Mouse (Mus musculus) neutrophil, adult 5-6 weeks (primary cell): ENCODE measurements around the gene Olfr600. TPM values are rescaled to one million over a fixed set of nuclear protein-coding genes. Genes with fewer than 3 reads are reported as not detected.
"Not testable (repeated sequence)": the region's sequence is repeated elsewhere in the genome, so short reads cannot be mapped to it uniquely, and the experiment has no call there.

ENCODE experiments used
- ATAC-seq: fragments of 151-379, 151-347 bp; 2 replicates; pipeline ENCODE4 v1.8.0; 2017; ENCODE audit warnings: mild to moderate bottlenecking, moderate TSS enrichment; ENCODE audit not compliant: insufficient number of reproducible peaks, poor library complexity, low FRiP score, severe bottlenecking; ENCODE audit errors: extremely low read depth
- total RNA-seq: library from RNA; stranded (forward); fragments of 200-1000 nt; gene quantifications from 2 replicates; pipeline ENCODE4 v1.2.3, GENCODE M21; 2017

Olfr600 gene
- 0.23 TPM in 1 of 2 replicates, not detected in the other for total RNA-seq

GRCm38 (mm10) chr7:103349569-103349968 lies at the start of gene Olfr600:
Olfr600 (minus strand) TSS chr7:103349669.
- ATAC-seq, result no peak

GRCm38 (mm10) chr7:103398981-103399380 lies 49.5 kb upstream of the Olfr600 start:
- ATAC-seq, result no peak

- ATAC-seq, result no peak
Measured at GRCm38 (mm10) chr7:103397758-103398157, 48.3 kb upstream of the Olfr600 start.

- no peak for ATAC-seq
Measured at GRCm38 (mm10) chr7:103386077-103386476, 36.6 kb upstream of the Olfr600 start, which contains the start of gene Olfr603. Olfr603 (minus strand) TSS chr7:103386177.

- no peak for ATAC-seq
Measured at GRCm38 (mm10) chr7:103362555-103362954, 13.1 kb upstream of the Olfr600 start, which contains the start of gene Olfr601. Olfr601 (minus strand) TSS chr7:103362655.

- no peak for ATAC-seq
Measured at GRCm38 (mm10) chr7:103335617-103336016, 13.9 kb downstream of the Olfr600 start, which contains the start of gene Olfr599. Olfr599 (plus strand) TSS chr7:103335917.

GRCm38 (mm10) chr7:103323268-103323667 lies 26.2 kb downstream of the Olfr600 start, which contains the start of gene Olfr598:
Olfr598 (plus strand) TSS chr7:103323568.
- ATAC-seq, result no peak

GRCm38 (mm10) chr7:103316015-103316414 lies 33.5 kb downstream of the Olfr600 start, which contains the start of gene Olfr597:
Olfr597 (plus strand) TSS chr7:103316315.
- not testable (repeated sequence) for ATAC-seq

- not testable (repeated sequence) for ATAC-seq
Measured at GRCm38 (mm10) chr7:103305348-103305747, 44.1 kb downstream of the Olfr600 start, which contains the start of gene Olfr596. Olfr596 (plus strand) TSS chr7:103305648.

Other genes with a start within 250 kb of the Olfr600 start
- gene Olfr586, start 224.0 kb downstream of the Olfr600 start, total RNA-seq, result not detected in 2 replicates
- gene Olfr588-ps1, start 208.8 kb downstream of the Olfr600 start, total RNA-seq, result not detected in 2 replicates
- not detected in 2 replicates for gene Olfr589, start 193.3 kb downstream of the Olfr600 start, total RNA-seq
- gene Olfr591, start 171.3 kb downstream of the Olfr600 start, total RNA-seq, result not detected in 2 replicates
- not detected in 2 replicates for gene Olfr592, start 164.9 kb downstream of the Olfr600 start, total RNA-seq
- gene Olfr593, start 137.8 kb downstream of the Olfr600 start, total RNA-seq, result not detected in 2 replicates
- not detected in 2 replicates for gene Olfr594, start 132.7 kb downstream of the Olfr600 start, total RNA-seq
- gene Usp17ld, start 97.2 kb downstream of the Olfr600 start, total RNA-seq, result not detected in 2 replicates
- gene Olfr596, start 44.0 kb downstream of the Olfr600 start, total RNA-seq, result not detected in 2 replicates
- gene Olfr597, start 33.4 kb downstream of the Olfr600 start, total RNA-seq, result not detected in 2 replicates
- gene Olfr598, start 26.1 kb downstream of the Olfr600 start, total RNA-seq, result not detected in 2 replicates
- gene Olfr599, start 13.8 kb downstream of the Olfr600 start, total RNA-seq, result not detected in 2 replicates
- gene Olfr601, start 13.0 kb upstream of the Olfr600 start, total RNA-seq, result not detected in 2 replicates
- not detected in 2 replicates for gene Olfr603, start 36.5 kb upstream of the Olfr600 start, total RNA-seq
- not detected in 2 replicates for gene Usp17lc, start 65.4 kb upstream of the Olfr600 start, total RNA-seq
- gene Olfr605, start 95.8 kb upstream of the Olfr600 start, total RNA-seq, result not detected in 2 replicates
- not detected in 2 replicates for gene Olfr606, start 99.4 kb upstream of the Olfr600 start, total RNA-seq
- gene Olfr607, start 114.5 kb upstream of the Olfr600 start, total RNA-seq, result not detected in 2 replicates
- gene Olfr608, start 120.2 kb upstream of the Olfr600 start, total RNA-seq, result not detected in 2 replicates
- 0.12 TPM in 1 of 2 replicates, not detected in the other for gene Olfr609, start 148.4 kb upstream of the Olfr600 start, total RNA-seq
- gene Olfr610, start 162.5 kb upstream of the Olfr600 start, total RNA-seq, result not detected in 2 replicates
- gene Olfr611, start 171.2 kb upstream of the Olfr600 start, total RNA-seq, result not detected in 2 replicates
- not detected in 2 replicates for gene Olfr612, start 193.0 kb upstream of the Olfr600 start, total RNA-seq
- not detected in 2 replicates for gene Olfr613, start 198.4 kb upstream of the Olfr600 start, total RNA-seq
- not detected in 2 replicates for gene Olfr615, start 206.4 kb upstream of the Olfr600 start, total RNA-seq
- not detected in 2 replicates for gene Olfr616, start 219.5 kb upstream of the Olfr600 start, total RNA-seq
- not detected in 2 replicates for gene Olfr617, start 223.4 kb upstream of the Olfr600 start, total RNA-seq
- gene Olfr618, start 240.4 kb upstream of the Olfr600 start, total RNA-seq, result not detected in 2 replicates